Mouse (Mus musculus) bone marrow macrophage, adult 2 months (primary cell): ENCODE results near the gene Cdh24.

Source experiments
- CTCF ChIP-seq: IDR thresholded peaks from 2 replicates; pipeline ENCODE4 v1.5.1; 2012; ENCODE audit warnings: low read depth, mild to moderate bottlenecking, low read length, moderate library complexity
- POLR2A ChIP-seq: IDR thresholded peaks from 2 replicates; pipeline ENCODE4 v1.6.1; 2012; ENCODE audit warnings: mild to moderate bottlenecking, low read depth, low read length, borderline replicate concordance

GRCm38 (mm10) chr14:54631240-54631599 lies 9.9 kb downstream of the Cdh24 start:
- TF ChIP-seq CTCF (no peak), POLR2A (no peak)
